Mouse (Mus musculus) small intestine, adult 2 months (tissue): ENCODE measurements around the gene Faap20. TPM values are rescaled to one million over a fixed set of nuclear protein-coding genes. Genes with fewer than 3 reads are reported as not detected.
"Not testable (repeated sequence)": the region's sequence is repeated elsewhere in the genome, so short reads cannot be mapped to it uniquely, and the experiment has no call there.

Experiments
- H3K27ac ChIP-seq: fragments of 200-500 bp; 2 replicates; pipeline ENCODE4 v1.5.1; 2012; ENCODE audit warnings: low read depth, low read length, control low read depth, inconsistent platforms; ENCODE audit not compliant: insufficient read depth
- H3K27me3 ChIP-seq: fragments of 200-500 bp; 2 replicates; pipeline ENCODE4 v1.6.1; 2012; ENCODE audit warnings: mild to moderate bottlenecking, moderate library complexity, low read length, inconsistent platforms; ENCODE audit not compliant: control insufficient read depth, insufficient read depth
- H3K36me3 ChIP-seq: fragments of 200-500 bp; 2 replicates; pipeline ENCODE4 v1.6.1; 2012; ENCODE audit warnings: mild to moderate bottlenecking, low read length, control low read depth, inconsistent platforms; ENCODE audit not compliant: control insufficient read depth, insufficient read depth
- H3K4me1 ChIP-seq: fragments of 200-500 bp; 2 replicates; pipeline ENCODE4 v1.6.1; 2012; ENCODE audit warnings: low read length, inconsistent platforms, mixed read lengths; ENCODE audit not compliant: control insufficient read depth, insufficient read depth, insufficient read length
- H3K4me3 ChIP-seq: fragments of 200-500 bp; 2 replicates; pipeline ENCODE4 v1.5.1; 2012; ENCODE audit warnings: low read depth, mild to moderate bottlenecking, control low read depth, inconsistent platforms, low read length, moderate library complexity
- CTCF ChIP-seq: fragments of 200-500 bp; IDR thresholded peaks from 2 replicates; pipeline ENCODE4 v1.5.1; 2012; ENCODE audit warnings: low read depth, mild to moderate bottlenecking, control low read depth, inconsistent platforms, low read length, moderate library complexity, mixed read lengths; ENCODE audit not compliant: insufficient replicate concordance, insufficient read length; ENCODE audit errors: extremely low read depth
- POLR2A ChIP-seq: fragments of 200-500 bp; IDR thresholded peaks from 2 replicates; pipeline ENCODE4 v1.6.1; 2012; ENCODE audit warnings: low read depth, mild to moderate bottlenecking, control low read depth, inconsistent platforms, low read length, moderate library complexity
- WGBS: fragments of 180-500 bp; shearing (Covaris S2); methylation state at CpG from one replicate; pipeline ENCODE4 v1.1.7; 2018; 5-methylcytosine and 5-hydroxymethylcytosine counted together
- polyA plus RNA-seq: library from polyadenylated mRNA; depleted of rRNA; stranded (reverse); fragments of >200 nt; gene quantifications from 2 replicates; pipeline ENCODE4 v1.2.3, GENCODE M21; 2012

The Faap20 gene
- polyA plus RNA-seq, 1 experiment = 52.0 TPM

DNA sequence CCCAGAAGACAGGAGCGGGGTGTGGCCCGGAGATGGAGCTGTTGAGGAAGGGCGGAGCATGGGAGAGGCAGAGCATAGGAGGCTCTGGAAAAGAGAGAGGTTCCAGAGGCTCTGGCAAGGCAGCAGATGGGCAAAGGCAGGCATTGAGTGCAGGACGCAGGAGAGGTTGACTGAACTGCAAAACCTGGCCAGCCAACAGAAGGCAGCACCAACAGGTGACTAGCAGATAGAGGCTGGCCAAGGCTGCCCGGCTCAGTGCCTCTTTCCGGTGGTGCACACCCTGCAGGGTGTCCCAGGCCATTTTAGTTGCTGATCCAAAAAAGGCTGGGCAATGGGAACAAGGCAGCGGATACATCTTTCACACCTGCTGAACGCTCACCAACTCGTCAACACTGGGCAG lies 7.8 kb upstream of the Faap20 start:
- no peaks in the 10 kb centered on the region for H3K36me3 ChIP-seq
- H3K27me3 ChIP-seq = no peaks in the 10 kb centered on the region
- H3K4me3 ChIP-seq = no peak overlapping the region
- WGBS = 57% methylated on average over 9 of the region's 9 CpGs
- H3K27ac ChIP-seq = no peak overlapping the region
- TF ChIP-seq CTCF (no peak), POLR2A (no peak)
- H3K4me1 ChIP-seq = peaks cover 19% of the 10 kb centered on the region; the same call in 1 of the 2 replicates

DNA sequence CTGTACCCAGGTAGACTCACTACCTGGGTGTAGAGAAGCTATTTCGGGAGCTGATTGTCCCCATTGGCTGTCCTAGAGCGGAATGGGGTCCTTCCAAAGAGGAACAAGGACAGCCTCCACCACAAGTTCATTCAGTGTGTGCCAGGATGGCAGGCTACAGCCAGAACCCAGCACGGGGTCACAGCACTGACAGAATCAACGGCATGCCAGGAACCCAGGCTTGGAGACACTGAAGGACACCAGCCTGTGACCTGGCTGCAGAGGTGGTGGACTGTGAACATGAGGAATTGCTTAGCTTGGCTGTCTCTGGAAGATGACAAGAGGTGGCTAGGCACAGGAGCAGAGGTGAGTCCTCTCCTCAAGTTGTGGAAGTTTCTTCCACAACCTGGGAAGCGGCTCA lies 7.3 kb upstream of the Faap20 start:
- Histone ChIP-seq H3K36me3 (no peaks in the 10 kb centered on the region), H3K4me3 (no peak overlapping the region), H3K4me1 (peaks cover 19% of the 10 kb centered on the region; the same call in 1 of the 2 replicates), H3K27me3 (no peaks in the 10 kb centered on the region), H3K27ac (no peak overlapping the region)
- TF ChIP-seq CTCF = no peak
- no peak for TF ChIP-seq POLR2A
- 95% methylated on average over 5 of the region's 5 CpGs for WGBS

DNA sequence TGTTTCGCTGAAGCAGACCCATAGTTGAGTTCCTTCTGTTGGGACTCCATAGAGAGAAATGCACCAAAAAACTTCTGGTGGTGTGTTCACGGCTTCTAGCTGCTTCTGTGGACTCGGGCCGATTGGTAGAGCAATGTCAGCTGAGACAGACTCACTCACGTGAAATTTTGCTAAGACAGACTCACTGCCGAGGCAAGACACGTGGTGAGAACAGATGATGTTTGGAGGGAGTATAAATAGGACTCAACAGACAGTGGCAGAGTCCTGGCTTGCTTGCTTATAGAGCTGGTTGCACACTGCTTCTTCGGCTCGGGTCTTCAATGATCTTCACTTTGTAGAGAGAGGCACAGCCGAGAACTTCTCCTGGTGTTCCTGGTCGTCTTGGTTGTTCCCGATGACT lies 6.4 kb upstream of the Faap20 start:
- H3K36me3 ChIP-seq = no peaks in the 10 kb centered on the region
- no peaks in the 10 kb centered on the region for H3K27me3 ChIP-seq
- peaks cover 13% of the 10 kb centered on the region; the same call in 1 of the 2 replicates for H3K4me1 ChIP-seq

DNA sequence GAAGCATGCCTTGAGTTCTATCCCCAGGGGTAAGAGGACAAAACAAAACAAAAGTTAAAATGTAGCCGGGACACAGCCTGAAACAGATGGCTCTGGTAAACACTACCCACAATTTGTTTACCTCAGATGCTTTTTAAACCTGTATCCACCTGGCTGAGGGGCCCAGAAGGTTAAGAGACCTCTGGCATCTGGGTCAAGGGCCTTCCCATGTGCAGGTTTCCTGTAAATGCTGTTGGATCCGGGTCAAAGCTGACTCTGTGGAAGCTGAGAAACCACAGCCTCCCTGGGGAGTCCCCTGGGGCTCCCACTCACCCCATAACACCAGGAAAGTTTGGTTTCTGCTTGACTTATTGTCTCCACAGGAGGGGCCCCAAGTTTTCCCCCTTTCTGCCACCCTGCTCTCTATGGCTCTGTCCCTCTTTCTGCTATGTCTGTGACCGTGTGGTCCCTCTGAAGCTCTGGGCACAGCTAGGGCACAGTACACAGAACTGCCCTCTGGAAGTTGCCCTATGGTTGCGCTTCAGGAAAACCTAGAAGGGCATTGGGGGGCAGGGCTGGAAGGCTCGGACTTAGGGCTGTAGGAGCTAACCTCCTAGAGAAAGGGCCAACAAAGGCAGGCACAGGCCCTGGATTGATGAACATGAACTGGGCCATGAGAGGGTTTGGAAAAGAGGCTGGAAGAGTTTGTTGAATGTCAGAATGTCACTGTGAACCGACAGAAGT lies 3.7 kb upstream of the Faap20 start:
- H3K27ac ChIP-seq = no peak overlapping the region
- TF ChIP-seq CTCF (no peak), POLR2A (no peak)
- H3K4me3 ChIP-seq = no peak overlapping the region
- WGBS = 61% methylated on average over 6 of the region's 6 CpGs
- no peaks in the 10 kb centered on the region for H3K36me3 ChIP-seq
- no peaks in the 10 kb centered on the region for H3K27me3 ChIP-seq
- peaks cover 10% of the 10 kb centered on the region; the same call in 1 of the 2 replicates for H3K4me1 ChIP-seq

More for the DNA sequence above, 6.4 kb upstream of the Faap20 start:
- TF ChIP-seq POLR2A (no peak), CTCF (no peak)
- Histone ChIP-seq H3K27ac (no peak overlapping the region), H3K4me3 (no peak overlapping the region)
- WGBS = 85% methylated on average over 12 of the region's 12 CpGs

DNA sequence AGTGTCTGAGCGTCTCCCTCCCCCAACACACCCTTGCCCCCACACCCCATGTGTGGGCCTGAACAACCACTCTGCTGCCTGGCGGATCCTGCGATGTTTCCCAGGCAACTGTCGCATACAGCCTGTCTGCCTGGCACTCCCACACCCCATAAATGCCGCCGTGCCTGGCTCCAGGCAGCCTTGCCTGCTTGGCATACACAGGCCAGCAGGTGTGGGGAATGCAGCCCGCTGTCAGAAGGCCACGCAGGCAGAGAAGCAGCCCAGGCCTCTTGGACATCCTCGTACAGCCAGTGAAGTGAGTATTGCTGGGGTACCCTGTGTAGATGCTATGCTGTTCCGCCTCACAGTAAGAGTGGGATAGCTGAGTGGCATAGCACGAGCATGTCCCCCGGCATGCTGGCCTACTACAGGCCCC lies 2.9 kb upstream of the Faap20 start:
- TF ChIP-seq POLR2A = no peak
- Histone ChIP-seq H3K36me3 (no peaks in the 10 kb centered on the region), H3K4me1 (peaks cover 9% of the 10 kb centered on the region; the same call in 1 of the 2 replicates), H3K4me3 (no peak overlapping the region), H3K27ac (no peak overlapping the region), H3K27me3 (no peaks in the 10 kb centered on the region)
- 58% methylated on average over 12 of the region's 12 CpGs for WGBS

DNA sequence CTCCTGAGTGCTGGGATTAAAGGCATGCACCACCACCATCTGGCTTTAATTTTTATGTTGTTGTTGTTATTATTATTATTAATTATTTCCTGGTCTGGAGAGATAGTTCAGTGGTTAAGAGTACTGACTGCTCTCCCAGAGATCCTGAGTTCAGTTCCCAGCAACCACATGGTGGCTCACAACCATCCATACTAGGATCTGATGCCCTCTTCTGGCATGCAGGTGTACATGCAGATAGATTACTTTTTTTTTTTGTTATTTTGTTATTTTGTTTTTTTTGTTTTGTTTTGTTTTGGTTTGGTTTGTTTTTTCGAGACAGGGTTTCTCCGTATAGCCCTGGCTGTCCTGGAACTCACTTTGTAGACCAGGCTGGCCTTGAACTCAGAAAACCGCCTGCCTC lies 1.5 kb upstream of the Faap20 start:
- 91% methylated on average over 3 of the region's 3 CpGs for WGBS
- not testable (repeated sequence) for H3K36me3 ChIP-seq, H3K27ac ChIP-seq, H3K27me3 ChIP-seq, H3K4me1 ChIP-seq, H3K4me3 ChIP-seq

DNA sequence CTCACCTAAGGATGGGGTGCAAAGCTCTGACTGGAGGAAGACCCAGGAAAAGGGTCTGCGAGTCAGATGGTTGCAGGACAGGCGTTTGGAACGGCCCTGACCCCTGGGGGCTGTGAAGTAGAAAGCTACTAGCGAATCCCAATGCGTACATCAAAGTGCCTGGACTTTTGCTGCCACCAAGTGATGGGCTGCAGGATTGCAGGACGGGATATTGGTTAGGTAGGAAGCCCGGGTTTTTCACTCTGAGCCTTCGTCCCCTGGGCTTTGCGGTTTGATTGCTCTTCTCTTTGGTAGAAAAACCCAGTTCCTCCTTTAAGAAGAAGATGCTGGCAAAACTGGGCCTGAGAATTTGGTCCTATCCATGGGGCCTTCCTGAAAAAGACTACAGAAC lies 350 bp upstream of the Faap20 start:
- peaks cover 7% of the 10 kb centered on the region; the same call in 1 of the 2 replicates for H3K4me1 ChIP-seq
- peak overlapping the region; percentile 96 for H3K27ac ChIP-seq
- WGBS = under 1% methylated on average over 9 of the region's 9 CpGs
- TF ChIP-seq POLR2A = no peak
- TF ChIP-seq CTCF = peak; percentile 95
- peak overlapping the region; percentile 85 for H3K4me3 ChIP-seq
- H3K27me3 ChIP-seq = no peaks in the 10 kb centered on the region
- H3K36me3 ChIP-seq = no peaks in the 10 kb centered on the region
